ENCODE assay signal across 27 mouse cellular contexts in genomic region chr1:38320971-38321305, GRCm38 (mm10).
DNase-seq lines count a peak whose midpoint lies in the region; ATAC-seq and TF ChIP-seq lines count a peak whose summit lies in the region.
"Had no signal": no experiment of that assay in that cellular context is flagged by ENCODE, and none has a peak within 500 bp of the region (broad histone marks: within the 10 kb centered on the region; RNA-seq: fewer than 3 reads in every experiment).

No protein-coding gene starts in this region.

- no peak overlapping the region for H3K4me3 ChIP-seq in embryonic facial prominence, embryonic 14.5 days (ENCODE audit: low read depth, low read length)
- no peak overlapping the region for H3K4me3 ChIP-seq in embryonic facial prominence, embryonic 10.5 days
- no peak overlapping the region for H3K4me3 ChIP-seq in stomach, embryonic 14.5 days (ENCODE audit: low read depth, low read length)
- H3K4me3 ChIP-seq in stomach, postnatal 0 days (ENCODE audit: low read depth, low read length): no peak overlapping the region
- no peak overlapping the region for H3K4me3 ChIP-seq in kidney, embryonic 14.5 days (ENCODE audit: low read length)
- H3K4me3 ChIP-seq: forebrain, embryonic 10.5 days; forebrain, embryonic 15.5 days; left cerebral cortex, adult 2 months; limb, embryonic 15.5 days; liver, embryonic 13.5 days; midbrain, embryonic 12.5 days; myocyte; neural tube, embryonic 13.5 days had no signal

- DNase-seq in embryonic facial prominence, embryonic 14.5 days (ENCODE audit: low spot score): no peak
- no peak for DNase-seq in embryonic facial prominence, embryonic 10.5 days (ENCODE audit: low spot score)
- DNase-seq in stomach, postnatal 0 days (ENCODE audit: low spot score): no peak
- DNase-seq in natural killer cell, adult 2 months (ENCODE audit: low spot score in 2 of 2): no peak
- DNase-seq: adrenal gland, postnatal 14 days; cerebellum, adult 11 months; cerebellum, adult 9-10 months; heart, postnatal 14 days; kidney, adult 18-20 months; kidney, postnatal 36 days; liver, embryonic 13.5 days; lung, adult 18-20 months; lung, postnatal 10 days had no signal

- no peak overlapping the region for H3K9ac ChIP-seq in embryonic facial prominence, embryonic 14.5 days (ENCODE audit: low read depth, low read length)
- H3K9ac ChIP-seq in stomach, embryonic 14.5 days (replicated peaks; ENCODE audit: low read depth, low read length): no peak overlapping the region
- no peak overlapping the region for H3K9ac ChIP-seq in stomach, postnatal 0 days (ENCODE audit: low read length)
- no peak overlapping the region for H3K9ac ChIP-seq in kidney, embryonic 14.5 days (ENCODE audit: low read depth, low read length)
- H3K9ac ChIP-seq: forebrain, embryonic 15.5 days; limb, embryonic 15.5 days; liver, embryonic 13.5 days; midbrain, embryonic 12.5 days; neural tube, embryonic 13.5 days had no signal

- no peaks in the 10 kb centered on the region for H3K36me3 ChIP-seq in embryonic facial prominence, embryonic 14.5 days (ENCODE audit: control insufficient read depth, insufficient read depth, low read length)
- 0 out of 2 replicates have a peak, but pooled peaks cover 8% of the 10 kb centered on the region for H3K36me3 ChIP-seq in embryonic facial prominence, embryonic 10.5 days (replicated peaks)
- H3K36me3 ChIP-seq in stomach, embryonic 14.5 days (ENCODE audit: control insufficient read depth, insufficient read depth, low read length): no peaks in the 10 kb centered on the region
- no peaks in the 10 kb centered on the region for H3K36me3 ChIP-seq in stomach, postnatal 0 days (ENCODE audit: control insufficient read depth, insufficient read depth, low read length)
- no peaks in the 10 kb centered on the region for H3K36me3 ChIP-seq in kidney, embryonic 14.5 days (ENCODE audit: control insufficient read depth, insufficient read depth, low read length)
- H3K36me3 ChIP-seq: forebrain, embryonic 10.5 days; forebrain, embryonic 15.5 days; G1E; limb, embryonic 15.5 days; liver, embryonic 13.5 days; midbrain, embryonic 12.5 days; neural tube, embryonic 13.5 days had no signal

- no peak for TF ChIP-seq CTCF in stomach, postnatal 0 days (IDR thresholded peaks at IDR 0.05; ENCODE audit: low read depth)

- 89% methylated on average over 2 of the region's 2 CpGs for WGBS in embryonic facial prominence, embryonic 14.5 days
- 95% methylated on average over 2 of the region's 2 CpGs for WGBS in embryonic facial prominence, embryonic 10.5 days
- 68% methylated on average over 2 of the region's 2 CpGs for WGBS in stomach, embryonic 14.5 days
- 50% methylated on average over 2 of the region's 2 CpGs for WGBS in stomach, postnatal 0 days
- WGBS in kidney, embryonic 14.5 days: 100% methylated on average over 2 of the region's 2 CpGs

- H3K4me1 ChIP-seq in embryonic facial prominence, embryonic 14.5 days (ENCODE audit: control insufficient read depth, insufficient read depth, low read length): peaks cover 8% of the 10 kb centered on the region
- H3K4me1 ChIP-seq in embryonic facial prominence, embryonic 10.5 days: peaks cover 3% of the 10 kb centered on the region; the same call in 1 of the 2 replicates
- no peaks in the 10 kb centered on the region for H3K4me1 ChIP-seq in stomach, embryonic 14.5 days (ENCODE audit: control insufficient read depth, insufficient read depth, low read length)
- H3K4me1 ChIP-seq in stomach, postnatal 0 days (replicated peaks; ENCODE audit: control insufficient read depth, insufficient read depth): no peaks in the 10 kb centered on the region; the same call in 1 of the 2 replicates
- no peaks in the 10 kb centered on the region for H3K4me1 ChIP-seq in kidney, embryonic 14.5 days (ENCODE audit: control insufficient read depth, insufficient read depth, low read length)
- H3K4me1 ChIP-seq: liver, embryonic 13.5 days had no signal

- H3K9me3 ChIP-seq in embryonic facial prominence, embryonic 14.5 days (ENCODE audit: control insufficient read depth, low read length): no peaks in the 10 kb centered on the region
- no peaks in the 10 kb centered on the region for H3K9me3 ChIP-seq in embryonic facial prominence, embryonic 10.5 days
- H3K9me3 ChIP-seq in stomach, embryonic 14.5 days (ENCODE audit: control insufficient read depth, low read depth, low read length): no peaks in the 10 kb centered on the region
- H3K9me3 ChIP-seq in stomach, postnatal 0 days (ENCODE audit: control insufficient read depth, low read length): no peaks in the 10 kb centered on the region
- no peaks in the 10 kb centered on the region for H3K9me3 ChIP-seq in kidney, embryonic 14.5 days (ENCODE audit: control insufficient read depth, low read length)
- H3K9me3 ChIP-seq: forebrain, embryonic 10.5 days; forebrain, embryonic 15.5 days; G1E; limb, embryonic 15.5 days; liver, embryonic 13.5 days; midbrain, embryonic 12.5 days; neural tube, embryonic 13.5 days had no signal

- ATAC-seq in embryonic facial prominence, embryonic 14.5 days (ENCODE audit: low read depth): no peak
- ATAC-seq in stomach, embryonic 14.5 days (ENCODE audit: insufficient number of reproducible peaks, insufficient read depth, low FRiP score, low read depth): no peak
- ATAC-seq in stomach, postnatal 0 days (ENCODE audit: low FRiP score, low TSS enrichment): no peak
- peak; percentile 90 for ATAC-seq in megakaryocyte progenitor cell, adult 5-6 weeks (replicated peaks; ENCODE audit: poor library complexity)
- ATAC-seq in kidney, embryonic 14.5 days (ENCODE audit: low FRiP score, low TSS enrichment): no peak
- ATAC-seq: forebrain, embryonic 15.5 days; hindbrain, embryonic 16.5 days had no signal

- no peak for TF ChIP-seq EP300 in stomach, postnatal 0 days (optimal IDR thresholded peaks at IDR 0.05)

- H3K27me3 ChIP-seq in embryonic facial prominence, embryonic 14.5 days (replicated peaks; ENCODE audit: control insufficient read depth, insufficient read depth, low read length): no peaks in the 10 kb centered on the region
- no peaks in the 10 kb centered on the region for H3K27me3 ChIP-seq in embryonic facial prominence, embryonic 10.5 days (replicated peaks; ENCODE audit: low read depth, poor library complexity, severe bottlenecking)
- no peaks in the 10 kb centered on the region for H3K27me3 ChIP-seq in stomach, embryonic 14.5 days (ENCODE audit: control insufficient read depth, insufficient read depth, low read length)
- H3K27me3 ChIP-seq in stomach, postnatal 0 days (ENCODE audit: control insufficient read depth, insufficient read depth, low read length): no peaks in the 10 kb centered on the region
- H3K27me3 ChIP-seq in kidney, embryonic 14.5 days (ENCODE audit: control insufficient read depth, insufficient read depth, low read length): no peaks in the 10 kb centered on the region
- H3K27me3 ChIP-seq: forebrain, embryonic 15.5 days; limb, embryonic 15.5 days; liver, embryonic 13.5 days; midbrain, embryonic 12.5 days; neural tube, embryonic 13.5 days had no signal

- H3K27ac ChIP-seq in embryonic facial prominence, embryonic 14.5 days (replicated peaks; ENCODE audit: low read depth, low read length): peak overlapping the region; percentile 55
- H3K27ac ChIP-seq in embryonic facial prominence, embryonic 10.5 days (replicated peaks): no peak overlapping the region
- peak overlapping the region; percentile 1; the same call in 1 of the 2 replicates for H3K27ac ChIP-seq in stomach, embryonic 14.5 days (ENCODE audit: low read length)
- no peak overlapping the region for H3K27ac ChIP-seq in stomach, postnatal 0 days (replicated peaks)
- H3K27ac ChIP-seq in kidney, embryonic 14.5 days (ENCODE audit: low read depth, low read length): no peak overlapping the region
- H3K27ac ChIP-seq: forebrain, embryonic 10.5 days; forebrain, embryonic 15.5 days; layer of hippocampus, adult 2 months; left cerebral cortex, adult 2 months; limb, embryonic 15.5 days; liver, embryonic 13.5 days; macrophage; midbrain, embryonic 12.5 days; neural tube, embryonic 13.5 days had no signal

- no peak overlapping the region for H3K4me2 ChIP-seq in embryonic facial prominence, embryonic 14.5 days (ENCODE audit: low read depth, low read length)
- H3K4me2 ChIP-seq in stomach, embryonic 14.5 days (replicated peaks; ENCODE audit: low read depth, low read length): no peak overlapping the region
- H3K4me2 ChIP-seq in stomach, postnatal 0 days (replicated peaks; ENCODE audit: low read depth): no peak overlapping the region
- H3K4me2 ChIP-seq in kidney, embryonic 14.5 days (replicated peaks; ENCODE audit: low read depth, low read length): no peak overlapping the region
- H3K4me2 ChIP-seq: liver, embryonic 13.5 days; midbrain, embryonic 12.5 days; neural tube, embryonic 13.5 days had no signal

Comparison
In these comparisons a context has a peak if more than half of its experiments do, and no peak if none do; other contexts are left out.
1. H3K27ac ChIP-seq: peak in embryonic facial prominence, embryonic 14.5 days (single experiment) and stomach, embryonic 14.5 days (single experiment); none in embryonic facial prominence, embryonic 10.5 days (single experiment), stomach, postnatal 0 days (single experiment) and kidney, embryonic 14.5 days (single experiment).